Mouse (Mus musculus): ENCODE data around the gene Hyal1.

Gene Hyal1

DNA sequence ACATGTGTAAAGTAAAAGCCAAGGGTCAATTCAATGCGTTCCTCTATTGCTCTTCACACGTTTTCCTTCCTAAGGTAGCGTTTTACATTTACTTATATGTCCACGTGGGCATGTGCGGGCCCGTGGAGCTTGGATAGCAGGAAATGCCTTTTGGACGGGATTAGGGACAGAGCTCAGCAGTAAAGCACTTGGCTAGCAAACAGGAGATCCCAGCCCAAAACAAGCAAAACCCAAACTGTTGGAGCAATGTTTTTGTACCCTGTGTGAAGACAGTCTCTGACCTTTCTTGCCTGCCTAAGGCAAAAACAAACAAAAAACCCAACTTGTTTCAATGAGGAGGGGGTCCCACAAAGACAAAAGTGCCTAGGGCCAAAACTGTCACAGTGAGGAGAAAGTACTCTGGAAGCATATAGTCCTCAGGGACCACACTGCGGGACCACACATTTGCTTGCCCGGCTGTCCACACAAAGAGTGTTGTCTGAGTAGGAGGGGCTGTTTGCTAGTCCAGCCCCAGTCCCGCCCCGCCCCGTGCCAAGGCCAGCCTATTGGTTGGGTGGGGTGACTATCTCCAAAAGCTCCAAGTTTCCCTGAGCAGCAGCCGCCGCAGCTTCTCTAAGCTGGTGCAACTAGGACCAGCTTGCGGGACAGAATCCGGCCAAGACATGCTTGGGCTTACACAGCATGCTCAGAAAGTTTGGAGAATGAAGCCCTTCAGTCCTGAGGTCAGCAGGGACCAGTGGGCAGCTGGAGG, at the start of gene Hyal1:
Hyal1 (plus strand) TSS at position 571 of the 751 bp plus-strand sequence.
- peak; percentile 96 for DNase-seq (ENCODE audit: low read depth, low spot score)

DNA sequence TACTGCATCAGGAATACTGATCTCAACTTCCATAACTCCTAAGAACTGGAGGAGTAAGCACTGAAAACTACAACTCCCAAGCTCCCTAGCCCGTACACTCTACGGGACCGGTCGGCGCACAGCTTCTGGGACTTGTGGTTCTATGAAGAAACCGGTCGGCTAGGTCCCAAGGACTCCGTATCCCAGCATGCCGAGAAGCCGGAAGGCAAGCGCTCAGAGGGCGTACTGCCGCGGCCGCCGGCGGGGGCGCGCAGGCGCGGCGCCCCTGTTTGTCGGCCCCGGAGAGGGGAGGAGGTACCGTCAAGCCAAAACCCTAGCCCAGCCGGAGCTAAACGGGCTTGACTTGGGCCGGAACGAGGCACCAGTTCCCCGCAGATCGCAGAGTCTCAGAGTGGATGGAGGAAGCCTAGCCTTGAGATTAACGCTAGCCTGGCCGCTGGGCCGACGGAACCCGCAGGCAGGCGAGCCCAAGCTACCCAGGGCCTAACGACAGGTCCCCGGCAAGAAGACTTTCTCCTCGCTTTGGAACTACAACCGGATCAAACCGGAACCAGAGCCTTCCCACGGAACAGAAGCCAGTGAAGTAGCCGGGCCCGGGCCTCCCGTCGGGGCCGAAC, 42.8 kb upstream of the Hyal1 start, which contains the start of gene Tmem115:
Tmem115 (plus strand) TSS at position 155 of the 617 bp plus-strand sequence.
- DNase-seq (ENCODE audit: low read depth, low spot score): peak; percentile 99

DNA sequence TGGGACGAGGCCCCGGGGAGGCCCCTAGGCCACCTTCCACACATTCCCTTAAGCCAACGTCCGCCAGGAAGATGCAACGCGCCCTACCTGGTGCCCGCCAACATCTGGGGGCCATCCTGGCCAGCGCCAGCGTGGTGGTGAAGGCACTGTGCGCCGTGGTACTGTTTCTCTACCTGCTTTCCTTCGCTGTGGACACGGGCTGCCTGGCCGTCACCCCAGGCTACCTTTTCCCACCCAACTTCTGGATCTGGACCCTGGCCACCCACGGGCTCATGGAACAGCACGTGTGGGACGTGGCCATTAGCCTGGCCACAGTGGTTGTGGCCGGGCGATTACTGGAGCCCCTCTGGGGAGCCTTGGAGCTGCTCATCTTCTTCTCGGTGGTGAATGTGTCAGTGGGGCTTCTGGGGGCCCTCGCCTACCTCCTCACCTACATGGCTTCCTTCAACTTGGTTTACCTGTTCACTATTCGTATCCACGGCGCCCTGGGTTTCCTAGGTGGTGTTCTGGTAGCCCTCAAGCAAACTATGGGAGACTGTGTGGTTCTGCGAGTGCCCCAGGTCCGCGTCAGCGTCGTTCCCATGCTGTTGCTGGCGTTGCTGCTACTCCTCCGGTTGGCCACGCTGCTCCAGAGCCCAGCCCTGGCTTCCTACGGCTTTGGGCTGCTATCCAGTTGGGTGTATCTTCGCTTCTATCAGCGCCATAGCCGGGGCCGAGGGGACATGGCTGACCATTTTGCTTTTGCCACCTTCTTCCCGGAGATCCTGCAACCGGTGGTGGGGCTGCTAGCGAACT, 42.1 kb upstream of the Hyal1 start:
- DNase-seq (ENCODE audit: low read depth, low spot score): no peak

DNA sequence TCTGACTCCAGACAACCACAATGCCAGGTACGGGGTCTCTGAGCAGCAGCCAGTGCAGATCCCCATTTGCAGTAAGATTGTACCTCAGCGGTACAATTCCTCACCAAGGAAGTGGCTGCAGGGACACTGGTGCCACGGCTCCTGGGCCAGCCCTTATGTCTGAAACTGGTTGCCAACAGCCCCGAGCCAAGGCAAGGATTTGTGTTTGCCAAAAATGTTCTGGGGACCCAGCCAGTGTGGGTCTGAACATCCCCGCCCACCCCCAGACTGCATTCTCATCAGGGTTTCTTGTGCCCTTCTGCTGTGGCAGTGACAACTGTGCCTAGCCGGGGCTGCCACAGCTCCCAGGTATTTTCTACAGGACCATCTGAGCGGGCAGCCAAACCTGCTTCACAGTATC, 38.5 kb upstream of the Hyal1 start:
- no peak for DNase-seq (ENCODE audit: low read depth, low spot score)

DNA sequence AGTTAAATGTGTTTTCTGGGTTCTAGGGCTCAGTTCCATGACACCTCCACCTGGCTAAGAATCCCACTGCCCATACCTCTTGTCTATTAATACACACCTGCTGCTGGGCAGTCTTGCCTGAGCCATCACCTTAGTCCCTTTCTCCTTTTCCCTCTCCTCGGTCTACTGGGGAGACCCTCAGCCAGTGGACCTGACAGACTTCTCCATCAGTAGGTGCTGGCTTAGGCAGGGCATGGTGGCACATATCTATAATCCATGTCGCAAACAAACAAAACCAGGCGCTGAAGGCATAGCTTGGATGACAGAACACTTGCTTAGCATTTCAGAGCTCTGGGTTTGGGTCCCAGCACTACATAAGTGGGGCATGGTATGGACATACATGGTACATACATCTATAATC, 38.0 kb upstream of the Hyal1 start:
- no peak for DNase-seq (ENCODE audit: low read depth, low spot score)

DNA sequence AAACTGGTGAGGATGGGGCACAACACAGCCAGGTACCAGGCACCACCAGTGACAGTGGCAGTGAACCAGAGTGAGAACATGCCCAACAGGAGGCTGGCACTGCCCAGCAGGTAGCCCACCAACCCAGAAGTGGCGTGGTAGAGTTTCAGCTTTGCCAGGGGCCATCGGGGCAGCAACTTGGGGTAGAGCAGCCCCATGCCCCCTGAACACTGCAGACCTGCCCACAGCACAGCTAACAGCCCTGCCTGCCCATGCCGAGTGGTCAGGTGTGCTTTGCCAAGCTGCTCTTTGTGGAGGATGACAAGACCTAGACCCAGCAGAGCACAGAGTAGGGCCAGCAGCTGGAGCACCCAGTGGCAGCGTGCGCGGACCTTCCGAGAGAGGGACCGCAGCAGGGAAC, 36.8 kb upstream of the Hyal1 start:
- DNase-seq (ENCODE audit: low read depth, low spot score): no peak

DNA sequence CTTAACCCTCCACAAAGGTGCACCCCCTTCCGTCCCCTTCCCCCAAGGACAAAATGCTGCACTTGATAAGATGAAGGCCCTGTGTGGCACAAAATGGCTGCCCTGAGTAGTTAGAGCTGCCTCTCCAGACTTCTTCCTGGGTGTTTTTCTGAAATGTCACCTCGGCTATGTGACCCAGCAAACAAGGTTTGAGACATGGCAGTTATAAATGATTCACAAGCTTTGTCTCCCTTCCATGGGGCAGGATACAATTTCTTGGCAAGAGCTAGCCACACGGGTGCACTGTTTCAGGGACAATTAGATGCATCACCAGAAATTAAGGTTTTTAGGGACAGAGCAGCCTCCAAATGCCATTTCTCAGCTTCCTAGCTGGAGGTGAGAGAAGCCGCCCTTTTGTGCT, 36.3 kb upstream of the Hyal1 start:
- no peak for DNase-seq (ENCODE audit: low read depth, low spot score)

DNA sequence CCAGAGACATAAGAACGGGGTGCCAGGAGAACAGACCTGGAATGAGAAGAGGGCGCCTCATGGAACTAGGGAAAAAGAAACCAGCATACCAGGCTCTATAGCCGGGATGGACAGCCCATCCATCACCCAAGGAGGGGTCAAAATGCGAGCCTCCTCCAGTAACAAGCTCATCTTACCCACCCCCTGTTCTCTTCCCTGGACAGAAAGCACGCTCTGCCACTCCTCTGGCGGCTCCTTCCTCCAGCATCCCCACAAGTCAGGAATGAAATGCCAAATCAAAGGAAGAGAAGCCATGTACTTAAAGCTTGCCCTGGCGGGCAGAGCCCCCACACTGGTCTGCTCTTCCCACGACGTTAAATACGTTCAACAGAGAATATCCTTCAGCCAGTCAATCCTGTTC, 35.7 kb upstream of the Hyal1 start:
- DNase-seq (ENCODE audit: low read depth, low spot score): no peak

DNA sequence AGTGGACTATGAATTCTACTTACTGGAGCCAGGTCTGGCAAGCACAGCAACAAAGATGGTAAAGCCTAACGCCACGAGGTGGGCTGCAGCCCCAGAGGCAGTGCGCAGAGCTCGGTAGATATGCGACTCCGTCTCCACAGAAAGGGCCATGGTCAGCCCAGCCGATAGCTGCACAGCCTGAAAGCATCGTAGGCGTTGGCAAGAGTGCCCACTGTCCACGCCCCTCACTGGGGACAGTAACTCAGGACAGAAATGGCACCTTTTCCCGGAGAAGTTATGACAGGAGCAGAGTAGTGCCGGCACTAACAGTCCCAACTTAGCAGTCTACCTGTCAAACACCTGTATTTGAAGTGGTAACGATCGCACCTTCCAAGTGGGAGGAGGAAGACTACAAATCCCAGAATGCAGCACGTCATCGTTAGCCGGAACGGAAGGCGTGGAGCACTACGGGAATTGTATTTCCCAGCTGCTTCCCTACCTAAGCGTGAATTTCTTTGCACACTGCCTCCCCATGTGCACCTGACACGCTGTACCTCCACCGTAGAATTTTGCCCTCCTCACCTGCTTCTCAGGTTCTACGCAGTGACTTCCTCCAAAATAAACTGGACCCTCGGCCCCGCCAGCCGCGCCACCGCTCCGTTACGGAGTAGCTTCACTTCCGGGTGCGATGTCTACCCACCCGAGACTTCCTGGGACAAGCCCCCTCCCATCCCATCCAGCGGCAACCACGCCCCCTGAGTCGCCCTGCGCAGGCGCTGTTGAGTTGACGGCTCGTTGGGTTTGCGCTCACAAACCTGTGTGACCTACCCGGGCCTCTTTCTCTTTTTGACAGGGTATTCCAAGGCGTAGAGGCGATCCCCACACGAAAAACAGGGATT, 35.0 kb upstream of the Hyal1 start, which contains the start of the genes Cyb561d2 and Nprl2:
Cyb561d2 (minus strand) TSS at position 720 of the 878 bp plus-strand sequence.
Nprl2 (plus strand) TSS at position 753 of the 878 bp plus-strand sequence.
- peak; percentile 98 for DNase-seq (ENCODE audit: low read depth, low spot score)

DNA sequence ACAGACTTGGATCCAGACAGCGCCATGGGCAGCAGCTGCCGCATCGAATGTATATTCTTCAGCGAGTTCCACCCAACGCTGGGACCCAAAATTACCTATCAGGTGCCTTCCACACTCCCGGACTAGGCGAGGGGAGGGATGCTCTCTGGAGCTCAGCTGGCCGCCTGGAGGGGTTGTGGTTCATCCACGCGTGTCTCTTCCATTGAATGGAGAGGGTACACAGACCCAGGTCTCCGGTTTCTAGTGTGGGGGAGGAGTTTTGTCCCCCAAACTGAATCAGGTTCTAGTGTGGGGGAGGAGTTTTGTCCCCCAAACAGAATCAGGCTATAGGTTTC, 34.4 kb upstream of the Hyal1 start:
- no peak for DNase-seq (ENCODE audit: low read depth, low spot score)

DNA sequence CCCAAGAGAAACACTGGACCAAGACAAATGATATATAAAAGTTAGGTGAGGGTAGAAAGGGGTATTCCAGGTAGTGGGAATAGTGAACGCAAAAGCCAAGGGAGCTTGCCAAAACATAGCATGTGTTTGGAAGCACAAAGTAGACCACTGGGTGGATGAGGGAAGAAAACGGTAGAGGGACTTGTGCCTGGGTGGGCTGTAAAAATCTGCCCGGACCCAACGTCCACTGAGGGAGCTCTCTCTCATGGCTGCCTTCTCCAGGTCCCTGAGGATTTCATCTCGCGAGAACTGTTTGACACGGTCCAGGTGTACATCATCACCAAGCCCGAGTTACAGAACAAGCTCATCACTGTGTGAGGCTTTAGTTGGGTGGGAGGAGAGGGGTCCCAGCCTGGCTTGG, 34.0 kb upstream of the Hyal1 start:
- peak; percentile 54 for DNase-seq (ENCODE audit: low read depth, low spot score)

DNA sequence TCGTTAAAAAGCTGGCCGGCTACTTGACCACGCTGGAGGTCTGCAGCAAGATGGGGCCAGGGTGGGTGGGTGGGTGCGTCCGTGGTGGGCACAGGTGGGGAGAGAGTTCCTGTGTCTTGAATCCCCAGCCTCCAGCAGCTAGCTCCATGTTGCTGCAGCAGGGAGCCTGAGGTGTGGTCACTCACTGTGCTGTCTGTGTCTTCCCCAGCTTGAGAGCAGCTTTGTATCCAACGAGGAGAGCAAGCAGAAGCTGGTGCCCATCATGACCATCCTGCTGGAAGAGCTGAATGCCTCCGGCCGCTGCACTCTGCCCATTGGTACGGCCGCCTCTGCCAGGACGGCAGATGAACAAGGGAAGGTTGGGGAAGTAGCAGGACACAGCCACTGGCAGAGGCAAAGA, 33.4 kb upstream of the Hyal1 start:
- no peak for DNase-seq (ENCODE audit: low read depth, low spot score)

DNA sequence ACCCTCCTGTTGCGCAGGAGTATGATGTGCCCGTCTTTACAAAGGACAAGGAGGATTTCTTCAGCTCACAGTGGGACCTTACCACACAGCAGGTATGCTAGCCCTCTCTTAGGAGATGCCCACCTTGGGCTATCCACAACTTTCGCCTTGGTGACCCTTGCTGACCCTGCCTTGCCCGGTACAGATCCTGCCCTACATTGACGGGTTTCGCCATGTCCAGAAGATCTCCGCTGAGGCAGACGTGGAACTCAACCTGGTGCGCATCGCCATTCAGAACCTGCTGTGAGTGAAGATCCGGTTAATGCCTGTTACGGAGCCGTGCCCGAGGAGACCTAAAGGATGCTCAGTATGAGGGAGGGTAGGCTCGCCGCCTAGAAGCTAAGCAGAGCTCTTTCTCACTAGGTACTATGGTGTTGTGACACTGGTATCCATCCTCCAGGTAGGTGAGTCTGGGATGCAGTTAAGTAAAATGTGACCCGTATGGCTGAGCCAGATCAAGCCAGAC, 32.5 kb upstream of the Hyal1 start:
- no peak for DNase-seq (ENCODE audit: low read depth, low spot score)

DNA sequence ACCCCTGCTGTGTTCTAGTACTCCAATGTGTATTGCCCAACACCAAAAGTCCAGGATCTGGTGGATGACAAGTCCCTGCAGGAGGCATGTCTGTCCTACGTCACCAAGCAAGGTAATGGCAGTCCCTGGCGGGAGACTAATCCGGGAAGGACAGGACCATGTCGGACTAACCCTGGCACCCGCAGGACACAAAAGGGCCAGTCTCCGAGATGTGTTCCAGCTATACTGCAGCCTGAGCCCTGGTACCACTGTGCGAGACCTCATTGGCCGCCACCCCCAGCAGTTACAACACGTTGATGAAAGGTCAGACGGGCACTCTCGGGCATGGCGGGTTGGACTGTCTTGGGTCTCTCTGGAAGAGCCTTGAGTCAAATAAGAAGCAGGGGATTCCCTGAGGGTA, 32.0 kb upstream of the Hyal1 start:
- no peak for DNase-seq (ENCODE audit: low read depth, low spot score)

DNA sequence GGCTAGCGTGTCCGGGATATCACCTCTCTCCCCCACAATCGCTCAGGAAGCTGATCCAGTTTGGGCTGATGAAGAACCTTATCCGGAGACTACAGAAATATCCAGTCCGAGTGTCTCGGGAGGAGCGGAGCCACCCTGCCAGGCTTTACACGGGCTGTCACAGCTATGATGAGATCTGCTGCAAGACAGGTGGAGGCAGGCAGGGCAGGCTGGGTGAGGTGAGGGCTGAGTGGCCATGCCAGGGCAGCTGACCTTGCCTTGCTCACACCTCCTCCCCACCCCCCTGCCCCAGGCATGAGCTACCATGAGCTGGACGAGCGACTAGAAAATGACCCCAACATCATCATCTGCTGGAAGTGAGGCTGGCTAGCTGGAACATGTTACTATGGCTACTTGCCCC, 31.5 kb upstream of the Hyal1 start:
- no peak for DNase-seq (ENCODE audit: low read depth, low spot score)

DNA sequence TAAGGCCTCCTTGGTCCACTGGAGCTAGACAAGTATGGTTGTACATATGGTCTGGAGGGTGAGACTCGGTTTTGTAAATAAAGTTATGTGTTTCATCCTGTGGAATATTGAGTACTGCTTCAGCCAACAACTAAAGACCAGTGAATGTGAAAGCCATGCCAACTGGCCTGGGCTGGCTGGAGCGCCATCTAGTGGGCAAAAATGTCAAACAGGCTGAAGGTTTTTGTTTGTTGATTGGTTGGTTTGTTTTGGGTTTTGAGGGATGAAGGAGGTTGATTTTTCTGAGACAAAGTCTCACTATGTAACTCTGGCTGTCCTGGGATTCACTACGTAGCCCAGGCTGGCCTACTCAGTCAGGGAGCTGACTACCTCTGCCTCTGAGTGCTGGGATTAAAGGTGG, 31.1 kb upstream of the Hyal1 start:
- peak; percentile 83 for DNase-seq (ENCODE audit: low read depth, low spot score)

DNA sequence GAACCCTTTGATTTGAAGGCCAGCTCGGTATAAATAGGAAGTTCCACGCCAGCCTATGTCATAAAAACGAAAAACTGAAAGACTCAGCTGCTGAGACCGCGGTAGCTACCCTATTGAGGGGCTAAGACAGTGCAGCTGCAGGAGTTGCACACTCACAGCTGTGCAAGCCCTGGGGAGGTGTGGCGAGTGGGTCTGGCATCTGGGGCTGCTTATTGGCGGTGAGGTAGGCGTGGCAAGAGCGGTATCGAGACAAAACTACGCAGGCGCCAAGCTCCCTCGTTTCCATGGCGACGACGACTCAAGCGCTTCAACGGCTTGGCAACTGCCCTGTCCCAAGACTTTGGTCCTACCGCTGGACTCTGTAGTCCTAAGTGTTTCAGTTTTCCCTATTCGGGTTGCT, 29.7 kb upstream of the Hyal1 start, which contains the start of gene Zmynd10:
Zmynd10 (plus strand) TSS at position 273 of the 400 bp plus-strand sequence.
- DNase-seq (ENCODE audit: low read depth, low spot score): peak; percentile 90

DNA sequence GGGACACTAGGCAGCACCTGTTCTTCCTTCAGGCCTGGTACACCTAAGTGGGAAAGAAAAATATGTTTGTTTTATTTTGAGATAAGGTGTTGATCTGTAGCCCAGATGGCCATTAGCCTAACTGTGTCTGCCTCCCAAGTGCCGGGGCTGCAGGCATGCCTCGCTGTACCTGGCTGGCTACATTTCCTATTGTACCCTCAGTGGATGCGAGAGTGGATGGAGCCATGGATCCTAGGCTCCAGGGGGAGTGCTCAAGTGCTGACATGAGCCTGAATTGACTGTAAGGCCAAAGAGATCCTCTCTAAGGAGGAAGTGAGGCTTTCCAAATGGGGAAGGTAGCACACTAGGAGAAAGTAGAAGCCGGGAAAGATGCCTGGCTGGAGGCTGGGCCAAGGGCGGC, 28.8 kb upstream of the Hyal1 start:
- DNase-seq (ENCODE audit: low read depth, low spot score): no peak

DNA sequence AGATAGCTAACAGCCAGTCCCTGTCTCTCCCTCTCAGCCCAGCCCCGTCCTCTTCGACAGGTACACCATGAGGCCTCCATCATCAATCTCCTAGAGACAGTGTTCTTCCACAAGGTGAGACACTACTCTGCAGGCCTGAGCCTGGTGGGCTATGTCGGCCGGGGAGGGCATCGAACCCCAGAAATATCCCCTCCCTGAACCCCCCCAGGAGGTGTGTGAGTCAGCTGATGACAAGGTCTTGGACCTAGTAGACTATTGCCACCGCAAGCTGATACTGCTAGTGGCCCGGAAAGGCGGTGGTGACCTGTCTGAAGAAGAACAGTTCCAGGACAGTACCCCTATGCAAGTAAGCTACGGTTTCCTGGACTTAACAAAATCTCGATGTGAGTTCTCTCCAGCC, 27.9 kb upstream of the Hyal1 start:
- DNase-seq (ENCODE audit: low read depth, low spot score): no peak

DNA sequence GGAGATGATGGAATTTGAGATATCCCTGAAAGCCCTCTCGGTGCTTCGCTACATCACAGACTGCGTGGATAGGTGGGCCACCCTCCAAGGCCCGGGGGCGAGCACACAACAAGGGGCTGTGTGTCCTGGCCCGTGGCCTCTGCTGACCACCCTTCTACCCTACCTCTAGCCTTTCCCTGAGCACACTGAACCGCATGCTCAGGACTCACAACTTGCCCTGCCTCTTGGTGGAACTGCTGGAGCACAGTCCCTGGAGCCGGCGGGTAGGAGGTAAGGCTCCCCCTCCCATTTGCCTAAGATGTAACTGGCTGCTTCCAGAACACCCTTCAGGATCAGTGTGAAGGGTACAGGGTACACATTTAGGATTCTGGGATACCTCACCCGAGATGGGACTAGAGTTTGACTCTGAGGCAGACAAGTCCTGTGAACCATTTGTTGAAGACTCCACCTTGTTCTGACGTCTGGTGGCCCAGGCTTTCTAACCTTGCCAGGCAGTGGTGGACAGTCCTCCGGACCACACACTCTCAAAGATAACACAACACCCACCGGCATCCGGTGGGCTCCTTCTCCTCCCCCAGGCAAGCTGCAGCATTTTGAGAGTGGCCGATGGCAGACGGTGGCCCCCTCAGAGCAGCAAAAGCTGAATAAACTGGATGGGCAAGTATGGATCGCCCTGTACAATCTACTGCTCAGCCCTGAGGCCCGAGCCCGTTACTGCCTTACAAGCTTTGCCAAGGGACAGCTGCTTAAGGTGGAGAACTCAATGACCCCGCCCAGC, 27.2 kb upstream of the Hyal1 start:
- DNase-seq (ENCODE audit: low read depth, low spot score): no peak

Data from ZHBTc4 (cell line).